Mouse (Mus musculus) C2C12 (cell line): ENCODE results near the gene Cd9. TPM values are rescaled to one million over a fixed set of nuclear protein-coding genes. Genes with fewer than 3 reads are reported as not detected.

Experiments
- H3K27me3 ChIP-seq: one replicate; pipeline ENCODE4 v1.6.1; 2011; ENCODE audit not compliant: control insufficient read depth, insufficient read depth, insufficient read length
- H3K36me3 ChIP-seq: one replicate; pipeline ENCODE4 v1.6.1; 2011; ENCODE audit not compliant: control insufficient read depth, insufficient read depth
- H3K4me3 ChIP-seq: one replicate; pipeline ENCODE4 v1.5.1; 2011; ENCODE audit warnings: mild to moderate bottlenecking, control low read depth; ENCODE audit not compliant: poor library complexity, insufficient read depth, severe bottlenecking
- H3K79me2 ChIP-seq: one replicate; pipeline ENCODE4 v1.6.1; 2011; ENCODE audit not compliant: control insufficient read depth, insufficient read depth
- H3K79me3 ChIP-seq: one replicate; pipeline ENCODE4 v1.6.1; 2011; ENCODE audit warnings: low read depth, control low read depth
- H3ac ChIP-seq: one replicate; pipeline ENCODE3; 2011; ENCODE audit warnings: low read depth; ENCODE audit not compliant: control insufficient read depth, insufficient read length
- CEBPB ChIP-seq: IDR thresholded peaks from one replicate; pipeline ENCODE4 v1.6.1; 2011; ENCODE audit warnings: low read depth, mild to moderate bottlenecking, control low read depth, moderate library complexity
- CTCF ChIP-seq: IDR thresholded peaks from one replicate; pipeline ENCODE4 v1.5.1; 2011; ENCODE audit not compliant: control insufficient read depth, insufficient read depth, insufficient read length
- FOSL1 ChIP-seq: IDR thresholded peaks from one replicate; pipeline ENCODE4 v1.8.0; 2011; ENCODE audit warnings: mild to moderate bottlenecking, low read length; ENCODE audit not compliant: poor library complexity, insufficient read depth, severe bottlenecking
- MAX ChIP-seq: IDR thresholded peaks from one replicate; pipeline ENCODE4 v1.6.1; 2011; ENCODE audit warnings: mild to moderate bottlenecking, control low read depth
- MYOD1 ChIP-seq: IDR thresholded peaks from one replicate; pipeline ENCODE4 v1.6.1; 2011; ENCODE audit warnings: low read depth; ENCODE audit not compliant: control insufficient read depth, insufficient read length
- MYOG ChIP-seq: IDR thresholded peaks from one replicate; pipeline ENCODE4 v1.6.1; 2011; ENCODE audit not compliant: control insufficient read depth, insufficient read length; ENCODE audit errors: extremely low read depth
- USF1 ChIP-seq: IDR thresholded peaks from one replicate; pipeline ENCODE4 v1.6.1; 2011; ENCODE audit warnings: low read depth, mild to moderate bottlenecking, control low read depth, moderate library complexity
- polyA plus RNA-seq: library from polyadenylated mRNA; unstranded; fragments of >200 nt; fragmentation: generic; extraction: Trizol; gene quantifications from one replicate; pipeline ENCODE4 v1.2.1, GENCODE M21; 2012; ENCODE audit warnings: missing spikeins

Gene Cd9
- polyA plus RNA-seq, 1 experiment, result 236 TPM

GRCm38 (mm10) chr6:125436753-125437152, 57.8 kb downstream of the Cd9 start:
- Histone ChIP-seq H3K4me3 (no peak overlapping the region), H3K27me3 (no peaks in the 10 kb centered on the region)

GRCm38 (mm10) chr6:125434735-125435518, 59.7 kb downstream of the Cd9 start:
- Histone ChIP-seq H3K27me3 (no peaks in the 10 kb centered on the region), H3K36me3 (no peaks in the 10 kb centered on the region), H3K4me3 (no peak overlapping the region), H3K79me3 (no peaks in the 10 kb centered on the region), H3ac (no peak overlapping the region), H3K79me2 (no peaks in the 10 kb centered on the region)
- no peak for TF ChIP-seq FOSL1
- TF ChIP-seq MYOD1, result peak; percentile 79
- TF ChIP-seq USF1, result no peak
- TF ChIP-seq MYOG, result no peak

More at GRCm38 (mm10) chr6:125436753-125437152, 57.8 kb downstream of the Cd9 start:
- no peaks in the 10 kb centered on the region for H3K79me2 ChIP-seq
- no peaks in the 10 kb centered on the region for H3K79me3 ChIP-seq
- no peak overlapping the region for H3ac ChIP-seq
- H3K36me3 ChIP-seq, result no peaks in the 10 kb centered on the region
- TF ChIP-seq CEBPB (no peak), MYOD1 (no peak), MYOG (no peak), CTCF (no peak), FOSL1 (no peak), USF1 (no peak), MAX (no peak)

GRCm38 (mm10) chr6:125433704-125434447, 60.7 kb downstream of the Cd9 start:
- H3ac ChIP-seq, result no peak overlapping the region
- H3K36me3 ChIP-seq, result no peaks in the 10 kb centered on the region
- no peak for TF ChIP-seq FOSL1
- TF ChIP-seq CEBPB, result no peak
- TF ChIP-seq MYOD1, result no peak
- no peak for TF ChIP-seq CTCF
- TF ChIP-seq USF1, result no peak
- TF ChIP-seq MAX, result no peak
- no peak for TF ChIP-seq MYOG
- no peak overlapping the region for H3K4me3 ChIP-seq
- H3K79me3 ChIP-seq, result no peaks in the 10 kb centered on the region
- no peaks in the 10 kb centered on the region for H3K79me2 ChIP-seq
- no peaks in the 10 kb centered on the region for H3K27me3 ChIP-seq

DNA sequence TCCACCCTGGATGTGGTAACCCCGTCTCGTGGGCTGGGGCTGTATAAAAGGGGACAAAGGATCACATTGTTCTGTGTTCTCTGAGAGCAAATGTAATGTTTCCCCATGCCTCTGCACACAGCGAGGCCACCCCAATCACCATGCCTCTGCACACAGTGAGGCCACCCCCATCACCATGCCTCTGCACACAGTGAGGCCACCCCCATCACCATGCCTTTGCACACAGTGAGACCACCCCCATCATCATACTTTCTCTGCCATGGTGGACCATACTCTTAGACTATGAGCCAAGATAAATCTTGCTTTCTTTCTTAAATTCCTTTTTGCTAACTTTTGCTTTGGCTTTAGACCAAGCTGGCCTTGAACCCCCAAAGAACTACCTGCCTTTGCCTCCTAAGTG, 61.3 kb downstream of the Cd9 start:
- TF ChIP-seq MYOG (no peak), CTCF (no peak), MYOD1 (no peak), USF1 (no peak), FOSL1 (no peak), CEBPB (no peak), MAX (no peak)
- H3ac ChIP-seq, result no peak overlapping the region
- no peaks in the 10 kb centered on the region for H3K36me3 ChIP-seq
- no peak overlapping the region for H3K4me3 ChIP-seq
- no peaks in the 10 kb centered on the region for H3K79me3 ChIP-seq
- H3K79me2 ChIP-seq, result no peaks in the 10 kb centered on the region
- H3K27me3 ChIP-seq, result no peaks in the 10 kb centered on the region

- Histone ChIP-seq H3K79me3 (no peaks in the 10 kb centered on the region), H3K36me3 (no peaks in the 10 kb centered on the region), H3K27me3 (no peaks in the 10 kb centered on the region), H3K4me3 (no peak overlapping the region), H3ac (no peak overlapping the region), H3K79me2 (no peaks in the 10 kb centered on the region)
- no peak for TF ChIP-seq MYOG
- no peak for TF ChIP-seq CTCF
- no peak for TF ChIP-seq CEBPB
These were observed 62.1 kb downstream of the Cd9 start for GRCm38 (mm10) chr6:125432522-125432921.

- Histone ChIP-seq H3K4me3 (no peak overlapping the region), H3K79me3 (no peaks in the 10 kb centered on the region), H3K27me3 (no peaks in the 10 kb centered on the region), H3K79me2 (no peaks in the 10 kb centered on the region), H3ac (no peak overlapping the region), H3K36me3 (no peaks in the 10 kb centered on the region)
- TF ChIP-seq MAX (no peak), MYOG (no peak), MYOD1 (no peak)
These were observed 63.6 kb downstream of the Cd9 start for GRCm38 (mm10) chr6:125430982-125431381.
